Mouse (Mus musculus) heart, embryonic 12.5 days (tissue): ENCODE results near the gene Elmod3. TPM values are rescaled to one million over a fixed set of nuclear protein-coding genes. Genes with fewer than 3 reads are reported as not detected.

ENCODE experiments used
- ATAC-seq: fragments of 200-750 bp; cut with Nextera tagmentation; 2 replicates; pipeline ENCODE4 v1.8.0; 2017; ENCODE audit warnings: moderate TSS enrichment, moderate library complexity; ENCODE audit not compliant: insufficient number of reproducible peaks, low FRiP score
- H3K27ac ChIP-seq: fragments of 300-500 bp; sonication (generic); 2 replicates; pipeline ENCODE4 v1.5.1; 2016; ENCODE audit warnings: mild to moderate bottlenecking, moderate library complexity; ENCODE audit not compliant: poor library complexity, severe bottlenecking
- H3K27me3 ChIP-seq: fragments of 300-500 bp; sonication (generic); replicated peaks from 2 replicates; pipeline ENCODE4 v1.6.1; 2016; ENCODE audit warnings: mild to moderate bottlenecking, moderate library complexity
- H3K36me3 ChIP-seq: fragments of 300-500 bp; sonication (generic); 2 replicates; pipeline ENCODE4 v1.6.1; 2016; ENCODE audit warnings: mild to moderate bottlenecking, moderate library complexity
- H3K4me1 ChIP-seq: fragments of 300-500 bp; sonication (generic); replicated peaks from 2 replicates; pipeline ENCODE4 v1.6.1; 2016; ENCODE audit warnings: mild to moderate bottlenecking
- H3K4me2 ChIP-seq: fragments of 300-500 bp; sonication (generic); 2 replicates; pipeline ENCODE4 v1.6.1; 2016; ENCODE audit warnings: mild to moderate bottlenecking, moderate library complexity
- H3K4me3 ChIP-seq: fragments of 300-500 bp; sonication (generic); 2 replicates; pipeline ENCODE4 v1.5.1; 2016; ENCODE audit warnings: mild to moderate bottlenecking
- H3K9ac ChIP-seq: fragments of 300-500 bp; sonication (generic); 2 replicates; pipeline ENCODE4 v1.6.1; 2016; ENCODE audit warnings: mild to moderate bottlenecking, moderate library complexity
- H3K9me3 ChIP-seq: fragments of 300-500 bp; sonication (generic); replicated peaks from 2 replicates; pipeline ENCODE4 v1.6.1; 2016; ENCODE audit warnings: mild to moderate bottlenecking, moderate library complexity
- WGBS: fragments of 180-500 bp; shearing (Covaris S2); methylation state at CpG from one replicate; pipeline ENCODE4 v1.1.7; 2016; 5-methylcytosine and 5-hydroxymethylcytosine counted together
- polyA plus RNA-seq: library from polyadenylated mRNA; unstranded; fragments of >200 nt; fragmentation: Nextera tagmentation; extraction: Ambion mirVana; gene quantifications from 2 replicates; pipeline ENCODE4 v1.2.1, GENCODE M21; 2016

The Elmod3 gene
- polyA plus RNA-seq, 1 experiment from 2014 or later, result 12.6 TPM

DNA sequence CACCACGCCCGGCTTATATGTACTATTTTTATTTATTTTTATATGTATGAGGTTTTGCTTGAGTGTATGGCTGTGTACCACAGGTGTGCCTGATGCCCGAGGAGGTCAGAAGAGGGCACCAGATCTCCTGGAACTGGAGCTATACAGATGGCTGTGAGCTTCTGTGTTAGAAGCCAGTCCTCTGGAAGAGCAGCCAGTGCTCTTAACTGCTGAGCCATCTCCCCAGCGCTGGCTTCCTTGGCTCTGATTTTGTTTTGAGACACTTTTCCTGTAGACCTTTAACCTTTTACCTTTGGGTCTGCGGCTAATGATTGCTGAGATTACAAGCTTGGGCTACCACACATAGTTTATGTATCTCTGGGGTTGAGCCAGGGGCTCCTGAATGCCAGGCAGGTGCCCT is 30.7 kb downstream of the Elmod3 start:
- Histone ChIP-seq H3K9me3 (no peaks in the 10 kb centered on the region), H3K27me3 (no peaks in the 10 kb centered on the region), H3K9ac (no peak overlapping the region), H3K4me2 (no peak overlapping the region), H3K4me3 (no peak overlapping the region), H3K4me1 (peaks cover 21% of the 10 kb centered on the region), H3K36me3 (peaks cover 15% of the 10 kb centered on the region), H3K27ac (no peak overlapping the region)
- WGBS, result 79% methylated on average over 5 of the region's 5 CpGs
- no peak for ATAC-seq

DNA sequence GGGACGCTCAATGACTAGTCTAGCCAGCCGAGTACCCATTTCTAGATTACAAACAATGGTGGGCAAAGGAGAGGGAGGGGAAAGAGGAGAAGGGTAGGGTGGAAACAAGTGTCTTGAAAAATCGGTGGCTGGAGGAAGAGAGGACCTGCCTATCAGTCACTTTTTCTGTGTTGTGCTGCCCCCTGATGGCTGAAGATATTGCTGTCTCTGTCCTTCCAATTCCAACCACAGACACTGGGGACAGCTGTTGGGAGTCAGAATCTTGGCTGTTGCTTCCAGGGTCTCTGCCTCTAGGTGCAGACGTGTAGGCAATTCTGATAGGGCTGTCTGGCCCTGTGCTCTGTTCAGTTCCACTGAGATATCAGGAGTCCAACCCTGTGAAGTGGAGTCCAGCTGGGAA is 32.2 kb downstream of the Elmod3 start:
- peak; percentile 70 for ATAC-seq
- Histone ChIP-seq H3K27ac (no peak overlapping the region), H3K27me3 (no peaks in the 10 kb centered on the region), H3K4me2 (peak overlapping the region; percentile 40; the same call in 1 of the 2 replicates), H3K4me1 (peaks cover 24% of the 10 kb centered on the region), H3K9me3 (no peaks in the 10 kb centered on the region), H3K4me3 (no peak overlapping the region), H3K36me3 (peaks cover 13% of the 10 kb centered on the region), H3K9ac (0 out of 2 replicates have a peak overlapping the region, but pooled peaks have one; percentile 26)
- WGBS, result 11% methylated on average over 4 of the region's 4 CpGs

DNA sequence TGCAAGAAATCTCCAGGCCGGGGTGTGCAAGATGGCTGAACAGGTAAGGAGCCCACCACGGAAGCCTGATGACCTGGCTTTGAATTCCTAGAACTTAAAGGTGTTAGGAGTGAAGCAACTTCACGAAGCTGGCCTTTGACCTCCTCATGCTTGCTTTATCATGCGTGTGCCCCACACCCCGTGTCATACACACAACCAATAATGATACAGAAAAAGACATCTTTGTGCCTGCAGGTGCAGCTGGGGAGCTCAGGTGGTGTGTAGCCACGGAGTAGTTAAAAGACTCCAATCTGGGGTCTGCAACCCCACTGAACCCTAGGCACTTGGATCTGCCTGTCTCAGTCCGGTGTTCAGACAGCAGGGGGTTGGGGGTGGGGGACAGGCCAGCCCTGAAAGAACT is 32.7 kb downstream of the Elmod3 start:
- Histone ChIP-seq H3K36me3 (peaks cover 13% of the 10 kb centered on the region), H3K4me3 (no peak overlapping the region), H3K27ac (no peak overlapping the region), H3K4me2 (peak overlapping the region; percentile 40; the same call in 1 of the 2 replicates), H3K9ac (0 out of 2 replicates have a peak overlapping the region, but pooled peaks have one; percentile 26), H3K9me3 (no peaks in the 10 kb centered on the region), H3K27me3 (no peaks in the 10 kb centered on the region), H3K4me1 (peaks cover 24% of the 10 kb centered on the region)
- 70% methylated on average over 7 of the region's 7 CpGs for WGBS
- no peak for ATAC-seq

DNA sequence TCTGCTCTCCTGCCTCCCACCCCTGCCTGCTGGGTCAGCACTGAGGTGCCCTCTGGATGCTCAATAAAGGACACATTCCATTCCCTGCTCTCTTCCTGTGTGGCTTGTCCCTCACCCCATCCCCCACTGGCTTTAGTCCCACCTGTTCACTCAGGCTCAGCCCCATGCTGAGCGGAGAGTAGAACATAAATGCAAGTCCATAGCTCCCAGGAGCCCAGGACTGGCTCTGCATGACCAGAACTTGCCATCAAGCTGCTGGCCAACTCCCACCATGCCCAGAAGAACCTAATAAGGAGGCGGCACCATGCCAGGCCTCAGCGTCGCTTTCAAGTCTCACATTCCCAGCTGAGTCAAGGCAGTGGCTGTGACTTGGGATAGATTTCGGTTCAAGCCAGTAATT is 35.3 kb downstream of the Elmod3 start:
- Histone ChIP-seq H3K27me3 (no peaks in the 10 kb centered on the region), H3K9ac (no peak overlapping the region), H3K4me1 (peaks cover 24% of the 10 kb centered on the region), H3K4me2 (no peak overlapping the region), H3K36me3 (peaks cover 1% of the 10 kb centered on the region), H3K4me3 (no peak overlapping the region), H3K9me3 (no peaks in the 10 kb centered on the region), H3K27ac (no peak overlapping the region)
- 79% methylated on average over 5 of the region's 5 CpGs for WGBS
- ATAC-seq, result no peak

DNA sequence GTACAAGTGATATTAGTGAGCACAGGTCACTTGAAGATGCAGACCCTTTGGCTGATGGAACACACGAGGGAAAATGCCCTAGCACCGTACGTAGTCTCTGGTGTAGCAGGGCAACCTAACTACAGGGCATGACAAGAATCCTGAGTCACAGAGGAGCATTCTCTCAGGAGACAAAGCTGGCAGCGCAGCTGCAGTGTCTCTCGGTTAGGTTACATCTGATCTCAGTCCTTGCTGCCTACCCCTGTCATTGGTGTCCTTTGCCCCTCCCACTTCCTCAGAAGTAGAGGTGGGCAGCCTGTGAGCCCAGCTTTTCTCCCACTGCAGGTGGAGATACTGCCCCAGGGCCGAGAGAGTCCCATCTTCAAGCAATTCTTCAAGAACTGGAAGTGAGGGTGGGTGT is 35.7 kb downstream of the Elmod3 start:
- Histone ChIP-seq H3K4me3 (no peak overlapping the region), H3K4me1 (peaks cover 24% of the 10 kb centered on the region), H3K27me3 (no peaks in the 10 kb centered on the region), H3K4me2 (no peak overlapping the region), H3K9ac (no peak overlapping the region), H3K9me3 (no peaks in the 10 kb centered on the region), H3K36me3 (no peaks in the 10 kb centered on the region), H3K27ac (no peak overlapping the region)
- 62% methylated on average over 6 of the region's 6 CpGs for WGBS
- no peak for ATAC-seq

DNA sequence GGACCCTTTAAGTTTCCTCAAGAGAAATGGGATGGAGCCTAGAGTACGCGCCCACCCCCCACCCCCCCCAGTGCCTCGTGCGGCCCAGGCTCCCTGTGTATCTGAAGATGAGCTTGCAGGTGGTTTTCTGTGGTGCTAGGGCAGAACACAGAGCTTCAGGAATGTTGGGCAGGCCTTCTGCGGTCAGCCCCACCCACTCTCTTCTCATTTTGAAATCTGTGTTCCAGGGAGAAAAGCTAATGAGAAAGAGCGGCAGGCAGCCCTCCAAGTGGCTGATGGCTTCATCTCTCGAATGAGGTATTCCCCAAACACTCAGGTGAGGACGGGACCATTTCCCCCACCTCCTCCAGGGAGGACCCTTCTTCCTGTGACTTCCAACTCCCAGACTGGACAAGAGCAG is 37.4 kb downstream of the Elmod3 start:
- H3K27ac ChIP-seq, result no peak overlapping the region
- H3K4me1 ChIP-seq, result peaks cover 18% of the 10 kb centered on the region
- H3K4me3 ChIP-seq, result no peak overlapping the region
- ATAC-seq, result no peak
- H3K9me3 ChIP-seq, result no peaks in the 10 kb centered on the region
- no peak overlapping the region for H3K4me2 ChIP-seq
- 77% methylated on average over 8 of the region's 8 CpGs for WGBS
- no peaks in the 10 kb centered on the region for H3K27me3 ChIP-seq
- H3K36me3 ChIP-seq, result no peaks in the 10 kb centered on the region
- no peak overlapping the region for H3K9ac ChIP-seq

DNA sequence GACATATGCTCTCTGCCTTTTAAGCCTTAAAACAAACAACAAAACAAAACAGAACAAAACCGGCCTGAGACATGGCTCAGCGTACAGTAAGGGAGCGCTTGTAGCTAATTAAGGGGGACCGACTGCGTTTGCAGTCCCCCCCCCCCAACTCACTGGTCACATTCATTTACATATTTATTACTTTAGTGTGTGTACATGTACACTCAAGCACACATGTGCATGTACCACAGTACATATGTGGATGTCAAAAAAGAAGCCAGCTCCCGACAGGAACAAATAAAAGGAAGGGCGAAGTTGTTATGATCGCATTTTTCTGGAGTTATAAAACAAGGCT is 45.2 kb downstream of the Elmod3 start:
- peak overlapping the region; percentile 72 for H3K9ac ChIP-seq
- ATAC-seq, result peak; percentile 16; the same call in 1 of the 2 replicates
- H3K4me3 ChIP-seq, result peak overlapping the region; percentile 52
- H3K4me2 ChIP-seq, result peak overlapping the region; percentile 79
- no peaks in the 10 kb centered on the region for H3K27me3 ChIP-seq
- H3K4me1 ChIP-seq, result peaks cover 24% of the 10 kb centered on the region
- peak overlapping the region; percentile 81; the same call in 1 of the 2 replicates for H3K27ac ChIP-seq
- WGBS, result 19% methylated on average over 8 of the region's 8 CpGs
- H3K36me3 ChIP-seq, result no peaks in the 10 kb centered on the region
- no peaks in the 10 kb centered on the region for H3K9me3 ChIP-seq

DNA sequence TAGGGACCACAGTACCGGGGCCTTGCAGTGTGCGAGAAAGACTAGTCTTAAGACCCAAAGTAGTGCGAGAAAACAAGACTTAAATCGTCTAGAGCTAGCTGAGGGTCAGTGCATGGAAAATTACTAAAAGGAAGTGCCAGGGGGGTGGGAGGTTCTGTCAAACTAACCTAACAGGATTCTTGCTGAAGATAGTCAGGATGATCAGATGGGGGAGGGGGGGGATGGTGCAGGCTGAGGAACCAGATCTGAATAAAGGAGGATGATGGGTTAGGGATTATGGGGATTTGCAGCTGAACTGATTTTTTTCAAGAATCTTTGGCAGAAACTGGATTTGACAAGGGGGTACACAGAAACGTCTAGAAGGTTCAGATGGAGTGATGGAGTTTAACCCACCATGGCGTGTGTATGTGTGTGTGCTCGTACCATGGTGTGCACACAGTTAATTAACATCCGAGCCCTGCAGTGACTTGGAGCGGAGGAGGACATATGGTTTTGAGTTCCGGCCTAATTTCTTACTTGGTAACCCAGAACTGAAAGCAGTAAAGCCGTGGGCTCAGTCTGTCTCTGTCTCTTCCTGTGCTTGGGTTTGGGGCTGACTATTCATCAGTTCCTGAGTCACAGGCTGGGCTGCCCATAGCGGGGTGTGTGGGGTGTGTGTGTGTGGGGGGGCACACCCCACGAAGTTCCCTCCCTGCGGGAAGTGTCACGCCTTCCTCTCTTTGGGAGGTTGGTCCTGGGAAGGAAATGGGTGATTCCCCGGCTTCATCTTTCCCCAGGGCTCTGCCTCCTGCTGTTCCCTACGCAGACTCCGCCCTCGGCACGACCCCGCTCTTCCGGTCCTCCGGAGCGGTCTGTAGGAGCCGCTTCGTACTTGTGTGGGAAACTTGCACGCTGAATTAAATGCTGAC is 45.8 kb downstream of the Elmod3 start:
- peak; percentile 86 for ATAC-seq
- Histone ChIP-seq H3K4me3 (peak overlapping the region; percentile 52), H3K27me3 (no peaks in the 10 kb centered on the region), H3K4me2 (peak overlapping the region; percentile 79), H3K4me1 (peaks cover 24% of the 10 kb centered on the region), H3K27ac (peak overlapping the region; percentile 81), H3K9me3 (no peaks in the 10 kb centered on the region), H3K36me3 (no peaks in the 10 kb centered on the region), H3K9ac (peak overlapping the region; percentile 72)
- 18% methylated on average over 27 of the region's 27 CpGs for WGBS

DNA sequence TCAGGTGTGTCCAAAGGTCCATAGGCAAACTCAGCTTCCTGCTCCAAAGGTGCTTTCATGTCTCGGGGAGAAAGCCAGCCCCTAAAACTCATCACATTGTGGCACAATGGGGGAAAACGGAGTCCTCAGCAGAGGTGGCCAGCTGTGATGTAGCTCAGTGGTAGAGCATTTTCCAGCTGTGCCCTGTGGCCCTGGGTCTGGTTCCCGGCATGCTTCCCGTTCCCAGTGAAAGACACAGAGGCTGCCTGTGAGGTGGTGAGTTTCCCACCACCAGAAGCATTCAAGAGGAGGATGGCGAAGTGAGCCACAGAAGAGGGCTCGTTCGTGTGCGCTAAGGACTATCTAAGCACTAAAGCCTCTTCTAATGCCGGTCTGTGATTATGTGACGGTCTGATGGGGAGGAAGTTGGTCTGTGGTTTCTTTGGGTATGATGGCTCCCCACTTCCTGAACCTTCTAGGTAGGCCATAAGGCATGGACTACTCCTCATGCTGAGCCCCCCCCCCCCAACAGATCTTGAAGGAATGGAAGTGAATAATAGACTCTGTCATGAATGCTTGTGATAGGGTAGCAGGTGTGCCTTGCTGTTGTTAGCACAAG is 47.6 kb downstream of the Elmod3 start:
- no peak for ATAC-seq
- no peaks in the 10 kb centered on the region; the same call in 1 of the 2 replicates for H3K9me3 ChIP-seq
- H3K4me2 ChIP-seq, result no peak overlapping the region
- no peak overlapping the region for H3K27ac ChIP-seq
- H3K9ac ChIP-seq, result no peak overlapping the region
- no peak overlapping the region for H3K4me3 ChIP-seq
- H3K4me1 ChIP-seq, result peaks cover 24% of the 10 kb centered on the region
- H3K36me3 ChIP-seq, result no peaks in the 10 kb centered on the region
- no peaks in the 10 kb centered on the region for H3K27me3 ChIP-seq
- 80% methylated on average over 10 of the region's 10 CpGs for WGBS

DNA sequence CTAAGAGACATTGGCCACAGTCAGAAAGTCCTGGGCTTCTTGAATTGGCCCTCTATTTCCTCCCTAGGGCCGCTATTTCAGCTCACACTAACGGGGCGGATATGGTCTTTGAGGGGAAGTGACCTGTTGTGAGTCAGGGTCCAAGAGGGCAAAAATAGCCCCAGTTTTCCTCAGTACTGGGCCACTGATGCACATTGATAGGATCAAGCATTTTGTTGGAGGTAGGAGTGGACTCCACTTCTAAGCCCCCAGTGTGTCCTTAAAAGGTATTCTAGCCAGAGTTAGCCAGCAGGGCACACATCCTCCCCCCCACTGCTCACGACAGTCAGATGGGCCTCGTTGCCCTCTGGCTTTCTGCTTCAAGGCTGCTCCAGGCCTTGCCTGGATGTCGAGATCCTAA is 48.2 kb downstream of the Elmod3 start:
- Histone ChIP-seq H3K27ac (no peak overlapping the region), H3K27me3 (no peaks in the 10 kb centered on the region), H3K4me3 (no peak overlapping the region), H3K9ac (no peak overlapping the region), H3K9me3 (no peaks in the 10 kb centered on the region; the same call in 1 of the 2 replicates), H3K4me1 (peaks cover 24% of the 10 kb centered on the region), H3K4me2 (no peak overlapping the region), H3K36me3 (no peaks in the 10 kb centered on the region)
- WGBS, result 61% methylated on average over 6 of the region's 6 CpGs
- ATAC-seq, result no peak

DNA sequence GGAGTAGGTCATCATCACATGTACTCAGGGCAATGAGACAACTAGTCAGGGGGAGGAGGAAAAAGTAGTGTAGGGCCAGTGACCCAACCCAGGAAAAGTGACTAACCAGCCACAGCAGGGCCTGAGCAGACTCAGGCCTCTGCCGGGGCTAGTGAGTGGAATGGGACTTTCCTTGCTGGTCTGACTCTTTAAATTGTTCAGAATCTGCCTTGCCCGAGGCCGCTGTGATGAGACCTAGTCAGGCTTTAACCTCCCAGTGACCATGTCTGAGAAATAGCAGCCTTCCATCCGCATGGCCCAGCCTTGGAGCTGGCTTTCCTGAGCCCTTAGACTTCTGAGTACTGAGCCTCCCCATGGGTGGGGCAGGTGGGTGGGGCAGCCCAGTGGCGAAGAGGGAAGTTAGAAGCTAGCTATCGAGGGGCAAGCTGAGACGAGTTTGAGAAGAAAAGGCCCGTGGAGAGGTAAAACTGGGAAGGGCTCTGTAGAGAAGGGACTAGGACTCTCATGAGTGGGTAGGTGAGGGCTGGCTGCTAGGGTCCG is 49.1 kb downstream of the Elmod3 start:
- Histone ChIP-seq H3K27ac (no peak overlapping the region), H3K4me3 (no peak overlapping the region), H3K9me3 (no peaks in the 10 kb centered on the region; the same call in 1 of the 2 replicates), H3K4me2 (no peak overlapping the region), H3K4me1 (peaks cover 30% of the 10 kb centered on the region), H3K9ac (no peak overlapping the region), H3K27me3 (no peaks in the 10 kb centered on the region), H3K36me3 (no peaks in the 10 kb centered on the region)
- no peak for ATAC-seq
- WGBS, result 57% methylated on average over 9 of the region's 9 CpGs
